Mouse (Mus musculus): ENCODE results near the gene Sfn.

- no peak for TF ChIP-seq CTCF (IDR thresholded peaks at IDR 0.05; ENCODE audit: borderline replicate concordance, extremely low read depth, insufficient read depth, insufficient read length)
- TF ChIP-seq POLR2A (IDR thresholded peaks at IDR 0.05; ENCODE audit: borderline replicate concordance, extremely low read depth, insufficient read depth, insufficient read length, poor library complexity, severe bottlenecking) = no peak
These were observed 48.3 kb downstream of the Sfn start for GRCm38 (mm10) chr4:133553448-133554330.
